Mouse (Mus musculus) left cerebral cortex, adult 2 months (tissue): ENCODE data around the gene Trappc2l. TPM values are rescaled to one million over a fixed set of nuclear protein-coding genes. Genes with fewer than 3 reads are reported as not detected.
"Not testable (repeated sequence)": the region's sequence is repeated elsewhere in the genome, so short reads cannot be mapped to it uniquely, and the experiment has no call there.

Source experiments
- DNase-seq, 2 experiments: peaks; one replicate each; pipeline ENCODE4 v3.0.0; 2021 to 2022; ENCODE audit warnings: low spot score in 2 of 2, mixed read lengths in 1 of 2; ENCODE audit errors: extremely low spot score in 1 of 2
- H3K27ac ChIP-seq: fragments of 200-600 bp; 2 replicates; pipeline ENCODE4 v1.8.1; 2022
- H3K4me3 ChIP-seq: fragments of 200-600 bp; 2 replicates; pipeline ENCODE4 v1.8.1; 2022
- CTCF ChIP-seq: fragments of 200-600 bp; IDR thresholded peaks from 2 replicates; pipeline ENCODE4 v1.8.1; 2022; ENCODE audit warnings: antibody characterized with exemption, mild to moderate bottlenecking, moderate library complexity
- intact Hi-C: fragments of 180-260 bp; cut with DNase I; formaldehyde crosslinking; loops from one replicate; pipeline ENCODE4 v1.15.1; 2025
- total RNA-seq, 2 experiments: library from RNA; stranded (reverse); gene quantifications; 2 replicates each; pipeline ENCODE4 v1.2.3; 2021

Trappc2l gene
- total RNA-seq, 2 experiments from 2014 or later: 69.8 to 80.3 TPM

DNA sequence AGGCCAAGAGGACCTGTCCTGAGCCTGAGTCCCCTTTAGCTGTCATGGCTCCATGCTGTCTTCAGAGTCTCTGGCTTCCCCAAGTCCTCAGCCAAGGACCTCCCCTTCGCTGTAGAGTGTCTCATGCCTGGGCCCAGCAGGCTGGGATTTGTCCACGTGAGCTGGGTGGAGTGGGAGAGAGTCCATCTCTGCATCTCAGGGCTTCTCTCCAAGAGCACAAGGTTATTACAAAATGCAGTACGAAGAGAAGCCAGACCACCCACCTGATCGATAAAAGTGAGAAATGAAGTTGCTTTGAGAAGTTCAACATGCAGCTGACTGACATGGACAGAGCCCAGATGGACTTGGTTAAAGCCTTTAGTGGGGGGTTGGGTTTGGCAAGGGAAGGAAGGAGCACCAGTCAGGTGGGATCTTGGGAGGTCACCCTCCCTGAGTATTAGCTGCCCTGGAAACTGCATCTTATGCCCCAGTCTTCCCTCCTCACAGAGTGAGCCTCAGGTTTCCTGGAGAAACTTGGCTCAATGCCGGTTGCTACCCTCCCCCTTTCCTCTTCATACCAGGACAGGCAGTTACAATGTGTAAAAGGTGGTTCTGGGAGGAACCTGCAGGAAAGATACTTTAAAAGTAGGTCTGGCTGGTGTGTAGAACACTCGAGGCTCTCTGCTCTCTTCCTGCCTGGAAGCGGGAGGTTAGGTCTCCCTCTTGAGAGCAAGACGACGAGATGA lies 4.9 kb downstream of the Trappc2l start:
- intact Hi-C loops: no loop called here
- no peak overlapping the region for H3K27ac ChIP-seq
- no peak for DNase-seq
- TF ChIP-seq CTCF: no peak
- H3K4me3 ChIP-seq: no peak overlapping the region

DNA sequence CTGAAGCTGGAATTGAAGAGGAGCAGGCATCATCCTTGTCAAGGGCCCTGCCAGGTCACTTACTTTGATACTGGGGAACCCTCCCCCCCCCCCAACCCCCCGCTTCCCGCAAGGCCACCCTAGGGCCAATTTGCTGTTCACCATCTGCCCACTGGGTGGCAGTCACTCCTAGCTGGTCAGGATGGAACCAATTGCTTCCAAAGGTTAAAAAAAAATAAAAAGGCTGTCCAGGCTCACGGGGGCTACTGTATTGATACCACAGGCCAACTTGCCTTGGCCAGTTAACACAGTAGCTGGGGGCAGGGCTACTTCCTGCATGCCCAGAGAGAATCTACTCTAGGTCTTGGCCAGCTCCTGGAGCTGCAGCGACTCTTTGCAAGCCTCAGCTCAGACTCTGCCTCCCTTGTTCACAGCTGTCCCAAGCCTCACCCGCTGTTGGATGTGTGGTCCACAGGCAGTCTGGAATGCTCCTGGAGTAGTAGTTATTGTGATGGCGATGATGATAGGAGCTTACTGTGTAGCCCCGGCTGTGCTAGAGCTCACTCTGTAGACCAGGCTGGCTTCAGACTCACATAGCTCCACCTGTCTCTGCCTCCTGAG lies 6.6 kb downstream of the Trappc2l start:
- Histone ChIP-seq H3K27ac (no peak overlapping the region), H3K4me3 (no peak overlapping the region)
- peak; percentile 61 for TF ChIP-seq CTCF
- intact Hi-C loops: loop anchor here (1.0 kb wide), 1 partner anchor 212 kb away; no protein-coding TSS in a partner anchor
- DNase-seq: peak; percentile 67 to 76

DNA sequence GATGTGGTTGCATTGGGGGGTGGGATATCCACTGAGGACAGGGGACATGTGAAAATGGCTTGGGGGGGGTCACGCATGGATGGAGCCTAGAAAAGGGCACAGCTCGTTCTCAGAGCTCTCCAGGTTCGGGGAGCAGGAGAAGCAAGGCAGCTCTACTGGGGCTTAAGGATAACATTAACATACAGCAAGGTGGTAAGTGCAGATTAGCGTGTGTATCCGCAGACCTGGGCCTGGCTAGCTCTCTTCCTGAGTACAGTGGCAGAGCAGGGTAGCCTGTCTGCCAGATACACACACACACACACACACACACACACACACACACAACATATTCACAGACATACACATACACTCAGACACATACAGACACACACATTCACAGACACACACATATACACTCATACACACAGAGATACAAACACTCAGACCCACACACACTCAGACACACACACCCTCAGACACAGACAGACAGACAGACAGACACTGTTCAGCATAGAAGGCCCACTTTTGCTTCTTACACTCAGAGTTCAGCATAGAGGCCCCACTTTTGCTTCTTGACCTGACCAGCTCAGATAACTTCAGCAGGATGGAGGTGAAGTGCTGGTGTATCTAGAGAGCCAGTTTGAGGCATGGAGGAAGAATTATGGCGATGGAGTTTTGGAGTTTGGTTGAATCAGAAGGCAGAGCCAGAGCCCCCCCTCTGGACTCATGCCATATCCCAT lies 7.4 kb downstream of the Trappc2l start:
- no peak for DNase-seq
- no peak overlapping the region for H3K4me3 ChIP-seq
- H3K27ac ChIP-seq: no peak overlapping the region
- no peak for TF ChIP-seq CTCF
- intact Hi-C loops: loop anchor here (1.0 kb wide), 1 partner anchor 211 kb away; no protein-coding TSS in a partner anchor

DNA sequence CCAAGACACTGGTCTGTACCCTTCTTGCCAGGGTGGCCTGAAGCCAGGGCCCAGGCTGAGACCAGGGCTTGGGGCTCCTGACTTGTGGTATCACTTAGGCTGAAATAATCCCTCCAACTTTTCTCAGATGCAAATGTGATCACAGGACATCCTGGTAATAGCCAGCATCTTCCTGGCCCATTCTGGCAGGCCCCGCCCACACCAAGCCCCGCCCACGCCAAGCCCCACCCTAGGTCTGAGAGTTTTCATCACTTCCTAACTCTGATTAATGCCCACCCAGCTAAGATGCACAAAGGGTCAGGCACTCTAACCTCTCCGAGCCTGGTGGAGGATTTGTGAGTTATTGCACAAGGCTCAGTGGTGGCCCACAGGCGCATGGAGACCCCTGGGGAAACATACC lies 9.0 kb downstream of the Trappc2l start:
- DNase-seq: no peak
- H3K4me3 ChIP-seq: no peak overlapping the region
- intact Hi-C loops: loop anchor here (10.0 kb wide), 1 partner anchor 574 kb away; no protein-coding TSS in a partner anchor
- TF ChIP-seq CTCF: no peak
- no peak overlapping the region for H3K27ac ChIP-seq

DNA sequence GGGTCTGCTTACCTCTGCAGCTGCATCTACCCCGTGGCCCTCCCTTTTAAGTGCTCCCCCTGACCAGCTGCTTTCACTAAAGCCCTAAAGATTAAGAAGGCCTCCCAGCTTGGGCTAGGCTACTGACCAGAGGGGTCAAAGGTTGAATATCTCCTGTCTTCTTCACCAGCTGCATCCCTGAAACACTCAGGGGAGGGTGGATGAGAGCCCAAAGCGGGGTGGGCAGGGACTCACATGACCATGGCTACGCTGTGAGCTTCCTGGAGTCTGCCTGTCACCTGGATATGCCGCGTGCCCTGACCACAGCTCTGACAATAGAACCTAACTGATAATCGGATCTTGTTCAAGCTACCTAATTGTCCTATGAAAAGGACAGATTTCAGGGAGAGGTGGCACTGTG lies 11.3 kb downstream of the Trappc2l start, which contains the start of gene Pabpn1l:
TSS of gene Pabpn1l (minus strand) at position 13 of the 400 bp plus-strand sequence.
- Histone ChIP-seq H3K4me3 (no peak within 1 kb of the TSS), H3K27ac (no peak within 1 kb of the TSS)
- DNase-seq: no peak
- TF ChIP-seq CTCF: no peak
- intact Hi-C loops: loop anchor here (10.0 kb wide), 1 partner anchor 572 kb away; no protein-coding TSS in a partner anchor

DNA sequence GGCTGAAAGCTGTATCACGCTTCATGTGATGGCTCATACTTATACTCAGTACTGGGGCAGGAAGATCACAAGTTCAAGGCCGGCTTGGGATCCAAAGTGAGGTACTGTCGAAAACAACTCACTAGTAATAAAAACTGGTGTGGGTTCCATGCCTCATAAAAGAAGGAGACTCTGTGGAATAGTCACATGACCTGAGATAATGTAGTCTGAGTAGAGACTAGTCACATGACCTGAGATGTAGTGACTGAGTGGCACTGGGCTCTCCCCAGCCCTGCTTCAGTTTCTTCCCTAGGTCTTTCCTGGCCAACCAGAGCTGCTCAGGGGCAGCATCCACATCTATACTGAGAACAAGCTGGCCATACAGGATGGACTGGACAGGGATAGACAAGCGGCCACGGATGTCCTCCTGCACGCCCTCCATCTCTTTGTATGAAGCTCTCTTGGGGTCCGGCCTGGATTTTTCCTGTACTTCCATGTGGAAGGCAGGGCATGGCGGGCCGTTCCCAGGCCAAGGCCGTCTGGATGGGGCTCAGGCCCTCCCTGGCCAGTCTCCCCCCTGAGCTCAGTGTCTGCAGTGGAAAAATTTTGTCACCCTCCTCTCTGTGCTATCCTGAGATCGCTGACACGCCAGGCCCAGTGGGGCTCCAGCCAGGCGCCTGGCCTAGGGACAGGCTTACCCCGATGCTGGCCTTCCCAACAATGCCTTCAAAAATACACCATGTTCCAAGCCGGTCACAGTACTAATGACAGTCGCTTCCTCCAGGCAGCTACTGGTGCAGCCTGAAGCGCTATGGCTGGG lies 12.6 kb downstream of the Trappc2l start:
- no peak for DNase-seq
- H3K4me3 ChIP-seq: no peak overlapping the region
- intact Hi-C loops: loop anchor here (10.0 kb wide), 1 partner anchor 571 kb away; no protein-coding TSS in a partner anchor
- TF ChIP-seq CTCF: no peak
- H3K27ac ChIP-seq: no peak overlapping the region

DNA sequence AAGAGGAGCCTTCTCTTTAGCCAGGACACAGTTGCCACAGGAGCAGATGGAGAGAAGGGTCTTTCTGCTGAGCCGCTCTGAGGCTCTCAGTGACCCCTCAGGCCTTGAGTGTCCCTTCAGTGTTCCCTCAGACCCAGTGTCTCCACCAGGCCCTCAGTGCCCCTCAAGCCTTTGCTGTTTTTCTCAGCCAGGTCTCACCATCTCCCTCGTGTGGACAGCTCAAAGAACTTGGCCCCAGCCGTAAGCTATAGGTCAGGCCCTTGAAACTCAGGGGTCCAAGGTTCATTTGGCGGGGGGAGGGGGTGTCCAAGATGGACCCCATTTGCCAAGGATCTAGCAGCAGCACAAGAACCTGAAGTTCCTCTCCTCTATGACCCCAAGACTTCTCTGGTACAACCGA lies 13.2 kb downstream of the Trappc2l start:
- no peak overlapping the region for H3K27ac ChIP-seq
- no peak overlapping the region for H3K4me3 ChIP-seq
- intact Hi-C loops: loop anchor here (10.0 kb wide), 1 partner anchor 570 kb away; no protein-coding TSS in a partner anchor
- TF ChIP-seq CTCF: no peak
- DNase-seq: no peak

DNA sequence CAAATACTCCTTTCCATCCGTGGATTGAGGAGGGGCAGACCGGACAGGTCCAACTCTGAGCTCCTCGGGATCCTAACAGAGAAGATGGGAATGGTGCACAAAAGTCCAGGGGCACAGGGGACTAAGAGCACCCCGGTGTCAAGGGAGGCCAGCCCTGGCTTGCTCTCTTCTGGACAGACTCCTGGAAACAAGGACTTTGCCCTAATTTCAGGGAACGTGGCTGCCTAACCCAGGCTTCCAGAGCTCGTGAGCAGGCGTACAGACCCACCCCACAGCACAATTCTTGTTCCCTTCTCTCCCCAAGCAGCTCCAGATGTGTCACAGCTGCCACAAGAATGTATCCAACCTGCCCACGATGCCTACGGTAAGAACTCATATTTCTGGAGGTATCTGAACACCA lies 14.4 kb downstream of the Trappc2l start:
- DNase-seq: no peak
- no peak overlapping the region for H3K27ac ChIP-seq

DNA sequence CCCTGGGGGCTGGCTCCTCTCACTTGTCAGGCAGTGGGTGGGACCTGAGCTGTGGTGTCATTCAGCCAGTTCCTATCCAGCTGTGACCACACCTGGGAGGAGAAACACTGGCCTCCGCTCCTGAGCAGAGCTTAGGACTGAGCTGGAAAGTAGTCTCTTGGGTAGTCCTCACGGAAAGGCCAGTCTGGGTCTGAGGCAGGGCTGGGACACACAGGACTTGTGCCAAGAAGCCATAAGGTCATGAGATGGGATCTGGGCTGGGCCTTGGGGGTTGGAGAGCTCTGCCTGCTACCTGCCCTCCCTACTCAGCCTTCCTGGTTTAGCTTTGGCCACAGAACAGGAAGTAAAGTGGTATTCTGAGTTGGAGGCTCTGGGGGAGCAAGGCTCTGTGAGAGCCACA lies 15.5 kb downstream of the Trappc2l start:
- no peak overlapping the region for H3K27ac ChIP-seq
- no peak for TF ChIP-seq CTCF
- no peak for DNase-seq
- intact Hi-C loops: loop anchor here (10.0 kb wide), 1 partner anchor 568 kb away; no protein-coding TSS in a partner anchor
- no peak overlapping the region for H3K4me3 ChIP-seq

More for the DNA sequence above, 14.4 kb downstream of the Trappc2l start:
- TF ChIP-seq CTCF: no peak
- H3K4me3 ChIP-seq: no peak overlapping the region
- intact Hi-C loops: loop anchor here (10.0 kb wide), 1 partner anchor 569 kb away; no protein-coding TSS in a partner anchor

DNA sequence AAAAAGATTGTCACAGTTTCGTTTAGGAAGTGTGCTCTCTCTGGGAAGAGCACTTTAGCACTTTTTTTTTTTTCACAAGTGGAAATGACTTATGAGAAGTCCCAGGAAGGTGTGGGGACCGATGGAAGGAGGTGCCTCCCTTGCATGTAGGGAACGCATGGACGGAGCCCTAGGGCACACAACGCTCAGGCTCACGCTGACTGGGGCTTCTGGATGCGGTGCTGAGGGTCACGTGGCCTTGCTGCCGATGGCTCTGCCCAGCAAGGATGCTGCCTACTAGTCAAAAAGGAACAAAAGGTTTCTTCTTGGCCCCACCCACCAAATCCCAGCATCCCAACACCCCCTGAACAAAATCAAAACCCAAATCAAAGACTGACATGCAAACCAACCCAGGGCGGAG lies 17.9 kb downstream of the Trappc2l start:
- no peak for TF ChIP-seq CTCF
- intact Hi-C loops: loop anchor here (10.0 kb wide), 1 partner anchor 565 kb away; no protein-coding TSS in a partner anchor
- DNase-seq: no peak
- H3K4me3 ChIP-seq: no peak overlapping the region
- no peak overlapping the region for H3K27ac ChIP-seq

DNA sequence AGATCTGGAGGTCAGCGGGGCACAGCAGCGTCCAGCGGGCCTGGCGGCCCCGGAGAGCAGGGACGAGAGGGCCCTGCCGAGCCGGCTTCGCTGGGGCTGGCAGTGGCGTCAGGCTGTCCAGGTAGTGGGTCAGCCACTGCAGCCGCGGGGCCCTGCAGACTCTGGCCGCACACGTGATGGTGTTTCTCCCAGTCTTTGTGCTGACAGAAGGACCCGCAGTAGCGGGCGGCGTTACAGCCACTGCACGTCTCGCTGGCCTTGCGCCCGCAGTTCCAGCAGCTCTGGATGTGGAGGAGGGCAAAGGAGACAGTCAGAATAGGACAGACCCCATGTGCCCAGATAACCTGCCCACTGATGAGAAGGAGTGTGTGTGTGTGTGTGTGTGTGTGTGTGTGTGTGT lies 19.3 kb downstream of the Trappc2l start:
- TF ChIP-seq CTCF: no peak
- Histone ChIP-seq H3K4me3 (no peak overlapping the region), H3K27ac (no peak overlapping the region)
- no peak for DNase-seq
- intact Hi-C loops: no loop called here

DNA sequence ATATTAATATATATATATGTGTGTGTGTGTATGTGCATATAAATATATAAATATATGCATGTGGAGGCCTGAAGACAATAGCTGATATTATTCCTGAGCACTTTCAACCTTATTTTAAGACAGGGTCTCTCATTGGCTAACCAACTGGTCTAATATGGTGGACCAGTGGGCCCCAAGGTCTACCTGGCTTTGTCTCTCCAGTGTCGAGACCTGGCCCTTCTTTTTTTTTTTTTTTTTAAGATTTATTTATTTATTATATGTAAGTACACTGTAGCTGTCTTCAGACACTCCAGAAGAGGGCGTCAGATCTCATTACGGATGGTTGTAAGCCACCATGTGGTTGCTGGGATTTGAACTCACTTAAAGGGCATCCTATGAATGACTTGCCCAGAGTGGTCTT lies 20.7 kb downstream of the Trappc2l start:
- DNase-seq, H3K4me3 ChIP-seq, H3K27ac ChIP-seq, intact Hi-C loops: not testable (repeated sequence)
